Mouse (Mus musculus): ENCODE measurements around the gene Cyp2d10. TPM values are rescaled to one million over a fixed set of nuclear protein-coding genes. Genes with fewer than 3 reads are reported as not detected.
"Not testable (repeated sequence)": the region's sequence is repeated elsewhere in the genome, so short reads cannot be mapped to it uniquely, and the experiment has no call there.

Gene Cyp2d10
- polyA plus RNA-seq, 1 experiment from 2014 or later: 0.40 TPM

- Histone ChIP-seq H3K36me3 (ENCODE audit: control insufficient read depth, insufficient read depth, low read length) (no peaks in the 10 kb centered on the region), H3K27me3 (ENCODE audit: control insufficient read depth, insufficient read depth, low read length) (no peaks in the 10 kb centered on the region), H3K9ac (ENCODE audit: low read depth, low read length) (no peak overlapping the region), H3K4me2 (no peak overlapping the region), H3K27ac (ENCODE audit: low read depth, low read length) (no peak overlapping the region), H3K9me3 (replicated peaks; ENCODE audit: control insufficient read depth, low read length) (no peaks in the 10 kb centered on the region), H3K4me3 (ENCODE audit: low read depth, low read length) (no peak overlapping the region), H3K4me1 (ENCODE audit: control insufficient read depth, insufficient read depth, low read length) (peaks cover 8% of the 10 kb centered on the region)
- WGBS (ENCODE audit: insufficient replicate concordance): 88% methylated on average over 9 of the region's 9 CpGs
- no peak for ATAC-seq (replicated peaks; ENCODE audit: insufficient number of reproducible peaks, low FRiP score, low TSS enrichment)
Observed at GRCm38 (mm10) chr15:82375855-82376254, 31.1 kb downstream of the Cyp2d10 start.

GRCm38 (mm10) chr15:82374437-82374836, 32.6 kb downstream of the Cyp2d10 start:
- H3K9ac ChIP-seq (ENCODE audit: low read depth, low read length): no peak overlapping the region
- H3K4me2 ChIP-seq: no peak overlapping the region
- H3K9me3 ChIP-seq (replicated peaks; ENCODE audit: control insufficient read depth, low read length): no peaks in the 10 kb centered on the region
- H3K27me3 ChIP-seq (ENCODE audit: control insufficient read depth, insufficient read depth, low read length): no peaks in the 10 kb centered on the region
- peaks cover 1% of the 10 kb centered on the region; the same call in 1 of the 2 replicates for H3K4me1 ChIP-seq (ENCODE audit: control insufficient read depth, insufficient read depth, low read length)
- no peak for ATAC-seq (replicated peaks; ENCODE audit: insufficient number of reproducible peaks, low FRiP score, low TSS enrichment)
- H3K4me3 ChIP-seq (ENCODE audit: low read depth, low read length): no peak overlapping the region
- H3K36me3 ChIP-seq (ENCODE audit: control insufficient read depth, insufficient read depth, low read length): no peaks in the 10 kb centered on the region
- 81% methylated on average over 5 of the region's 5 CpGs for WGBS (ENCODE audit: insufficient replicate concordance)
- no peak overlapping the region for H3K27ac ChIP-seq (ENCODE audit: low read depth, low read length)

- no peaks in the 10 kb centered on the region for H3K36me3 ChIP-seq (ENCODE audit: control insufficient read depth, insufficient read depth, low read length)
- no peak overlapping the region for H3K27ac ChIP-seq (ENCODE audit: low read depth, low read length)
- H3K4me3 ChIP-seq (ENCODE audit: low read depth, low read length): no peak overlapping the region
- H3K4me1 ChIP-seq (ENCODE audit: control insufficient read depth, insufficient read depth, low read length): no peaks in the 10 kb centered on the region
- H3K4me2 ChIP-seq: no peak overlapping the region
- H3K9me3 ChIP-seq (replicated peaks; ENCODE audit: control insufficient read depth, low read length): no peaks in the 10 kb centered on the region
- no peaks in the 10 kb centered on the region for H3K27me3 ChIP-seq (ENCODE audit: control insufficient read depth, insufficient read depth, low read length)
- ATAC-seq (replicated peaks; ENCODE audit: insufficient number of reproducible peaks, low FRiP score, low TSS enrichment): no peak
- no peak overlapping the region for H3K9ac ChIP-seq (ENCODE audit: low read depth, low read length)
- 84% methylated on average over 5 of the region's 5 CpGs for WGBS (ENCODE audit: insufficient replicate concordance)
Observed at GRCm38 (mm10) chr15:82372991-82373390, 34.0 kb downstream of the Cyp2d10 start.

DNA sequence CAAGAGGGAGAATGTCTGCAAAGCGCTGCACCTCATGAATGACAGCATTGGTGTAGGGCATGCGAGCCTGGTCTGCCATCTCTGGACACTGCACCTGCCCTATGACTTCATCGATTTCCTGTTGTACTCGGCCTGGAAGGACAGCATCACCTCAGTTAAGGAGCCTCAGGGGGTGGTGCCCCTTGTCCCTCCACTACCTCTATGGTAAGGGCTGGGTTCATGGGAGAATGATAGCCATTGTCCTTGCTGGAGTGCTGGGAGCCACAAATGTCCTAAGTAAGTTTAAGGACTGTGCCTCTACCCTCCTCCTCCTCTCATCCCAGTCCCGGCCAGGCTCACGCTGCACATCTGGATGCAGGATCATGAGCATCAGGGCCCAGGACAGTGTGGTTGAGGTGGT, 34.5 kb downstream of the Cyp2d10 start:
- no peak overlapping the region for H3K27ac ChIP-seq (ENCODE audit: low read depth, low read length)
- 82% methylated on average over 6 of the region's 6 CpGs for WGBS (ENCODE audit: insufficient replicate concordance)

DNA sequence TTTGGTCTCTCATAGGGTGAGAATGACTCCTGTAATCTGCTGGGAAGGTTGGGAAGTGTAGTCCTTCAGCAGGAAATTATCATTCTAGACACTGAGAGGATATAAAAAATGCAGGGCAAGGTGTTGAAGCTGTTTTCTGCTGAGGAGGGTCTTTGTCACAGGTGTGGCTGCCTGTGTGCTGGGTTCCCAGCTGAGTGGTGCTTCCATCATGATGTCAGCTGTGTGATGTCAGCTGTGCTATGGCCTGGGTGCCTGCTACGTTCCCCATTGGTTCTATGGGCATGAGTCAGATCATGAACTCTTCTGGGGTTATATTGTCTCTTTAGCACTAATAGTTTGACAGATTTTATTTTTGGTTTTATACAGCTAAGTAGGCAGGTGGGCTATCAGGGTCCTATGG, 38.1 kb downstream of the Cyp2d10 start:
- no peak overlapping the region for H3K27ac ChIP-seq (ENCODE audit: low read depth, low read length)
- 68% methylated on average over 1 of the region's 1 CpGs for WGBS (ENCODE audit: insufficient replicate concordance)
- H3K27me3 ChIP-seq (ENCODE audit: control insufficient read depth, insufficient read depth, low read length): no peaks in the 10 kb centered on the region
- no peaks in the 10 kb centered on the region for H3K9me3 ChIP-seq (replicated peaks; ENCODE audit: control insufficient read depth, low read length)
- ATAC-seq (replicated peaks; ENCODE audit: insufficient number of reproducible peaks, low FRiP score, low TSS enrichment): no peak
- H3K4me3 ChIP-seq (ENCODE audit: low read depth, low read length): no peak overlapping the region
- H3K36me3 ChIP-seq (ENCODE audit: control insufficient read depth, insufficient read depth, low read length): no peaks in the 10 kb centered on the region
- H3K4me1 ChIP-seq (ENCODE audit: control insufficient read depth, insufficient read depth, low read length): no peaks in the 10 kb centered on the region
- no peak overlapping the region for H3K9ac ChIP-seq (ENCODE audit: low read depth, low read length)
- no peak overlapping the region for H3K4me2 ChIP-seq

More for the DNA sequence above, 34.5 kb downstream of the Cyp2d10 start:
- Histone ChIP-seq H3K9ac (ENCODE audit: low read depth, low read length) (no peak overlapping the region), H3K4me3 (ENCODE audit: low read depth, low read length) (no peak overlapping the region), H3K4me1 (ENCODE audit: control insufficient read depth, insufficient read depth, low read length) (no peaks in the 10 kb centered on the region), H3K27me3 (ENCODE audit: control insufficient read depth, insufficient read depth, low read length) (no peaks in the 10 kb centered on the region), H3K36me3 (ENCODE audit: control insufficient read depth, insufficient read depth, low read length) (no peaks in the 10 kb centered on the region), H3K9me3 (replicated peaks; ENCODE audit: control insufficient read depth, low read length) (no peaks in the 10 kb centered on the region), H3K4me2 (no peak overlapping the region)
- no peak for ATAC-seq (replicated peaks; ENCODE audit: insufficient number of reproducible peaks, low FRiP score, low TSS enrichment)

- Histone ChIP-seq H3K4me1 (ENCODE audit: control insufficient read depth, insufficient read depth, low read length) (no peaks in the 10 kb centered on the region), H3K9me3 (replicated peaks; ENCODE audit: control insufficient read depth, low read length) (no peaks in the 10 kb centered on the region), H3K9ac (ENCODE audit: low read depth, low read length) (no peak overlapping the region), H3K27me3 (ENCODE audit: control insufficient read depth, insufficient read depth, low read length) (no peaks in the 10 kb centered on the region), H3K36me3 (ENCODE audit: control insufficient read depth, insufficient read depth, low read length) (no peaks in the 10 kb centered on the region), H3K4me3 (ENCODE audit: low read depth, low read length) (no peak overlapping the region), H3K27ac (ENCODE audit: low read depth, low read length) (no peak overlapping the region), H3K4me2 (no peak overlapping the region)
- ATAC-seq (replicated peaks; ENCODE audit: insufficient number of reproducible peaks, low FRiP score, low TSS enrichment): no peak
- 76% methylated on average over 4 of the region's 4 CpGs for WGBS (ENCODE audit: insufficient replicate concordance)
Observed at GRCm38 (mm10) chr15:82368146-82368545, 38.8 kb downstream of the Cyp2d10 start.

- not testable (repeated sequence) for H3K27me3 ChIP-seq (ENCODE audit: control insufficient read depth, insufficient read depth, low read length); H3K9ac ChIP-seq (ENCODE audit: low read depth, low read length); H3K36me3 ChIP-seq (ENCODE audit: control insufficient read depth, insufficient read depth, low read length); H3K27ac ChIP-seq (ENCODE audit: low read depth, low read length); H3K9me3 ChIP-seq (replicated peaks; ENCODE audit: control insufficient read depth, low read length); H3K4me3 ChIP-seq (ENCODE audit: low read depth, low read length); H3K4me2 ChIP-seq; ATAC-seq (replicated peaks; ENCODE audit: insufficient number of reproducible peaks, low FRiP score, low TSS enrichment); H3K4me1 ChIP-seq (ENCODE audit: control insufficient read depth, insufficient read depth, low read length)
- WGBS (ENCODE audit: insufficient replicate concordance): 13% methylated on average over 6 of the region's 9 CpGs
Observed at GRCm38 (mm10) chr15:82364561-82364960, 42.4 kb downstream of the Cyp2d10 start.

DNA sequence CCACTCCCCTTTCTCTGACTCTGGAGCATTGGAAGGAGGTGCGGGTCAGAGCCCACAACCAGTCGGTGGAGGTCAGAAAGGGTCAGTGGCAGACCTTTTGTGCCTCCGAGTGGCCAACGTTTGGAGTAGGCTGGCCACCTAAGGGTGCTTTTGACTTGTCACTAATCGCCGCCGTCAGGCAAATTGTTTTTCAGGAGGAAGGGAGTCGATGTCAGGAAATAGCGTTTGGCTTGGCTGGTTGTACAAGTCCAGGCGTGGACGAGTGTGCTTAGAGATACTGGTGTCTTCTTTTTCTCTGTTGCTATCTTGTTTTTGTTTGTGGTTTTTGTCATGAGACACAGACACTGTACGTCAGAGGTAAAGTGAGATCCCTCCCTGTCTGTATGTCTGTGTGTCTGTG, 43.2 kb downstream of the Cyp2d10 start:
- H3K4me2 ChIP-seq; H3K36me3 ChIP-seq (ENCODE audit: control insufficient read depth, insufficient read depth, low read length); H3K4me3 ChIP-seq (ENCODE audit: low read depth, low read length); H3K27ac ChIP-seq (ENCODE audit: low read depth, low read length); ATAC-seq (replicated peaks; ENCODE audit: insufficient number of reproducible peaks, low FRiP score, low TSS enrichment); H3K9me3 ChIP-seq (replicated peaks; ENCODE audit: control insufficient read depth, low read length); H3K9ac ChIP-seq (ENCODE audit: low read depth, low read length); H3K4me1 ChIP-seq (ENCODE audit: control insufficient read depth, insufficient read depth, low read length); H3K27me3 ChIP-seq (ENCODE audit: control insufficient read depth, insufficient read depth, low read length): not testable (repeated sequence)
- WGBS (ENCODE audit: insufficient replicate concordance): 60% methylated on average over 7 of the region's 12 CpGs

GRCm38 (mm10) chr15:82362234-82362633, 44.8 kb downstream of the Cyp2d10 start:
- H3K27ac ChIP-seq (ENCODE audit: low read depth, low read length): no peak overlapping the region
- H3K4me1 ChIP-seq (ENCODE audit: control insufficient read depth, insufficient read depth, low read length): peaks cover 9% of the 10 kb centered on the region; the same call in 1 of the 2 replicates
- H3K9me3 ChIP-seq (replicated peaks; ENCODE audit: control insufficient read depth, low read length): no peaks in the 10 kb centered on the region
- no peak overlapping the region for H3K9ac ChIP-seq (ENCODE audit: low read depth, low read length)
- H3K27me3 ChIP-seq (ENCODE audit: control insufficient read depth, insufficient read depth, low read length): no peaks in the 10 kb centered on the region
- H3K4me3 ChIP-seq (ENCODE audit: low read depth, low read length): no peak overlapping the region
- WGBS (ENCODE audit: insufficient replicate concordance): 77% methylated on average over 3 of the region's 4 CpGs
- H3K4me2 ChIP-seq: no peak overlapping the region
- H3K36me3 ChIP-seq (ENCODE audit: control insufficient read depth, insufficient read depth, low read length): no peaks in the 10 kb centered on the region
- no peak for ATAC-seq (replicated peaks; ENCODE audit: insufficient number of reproducible peaks, low FRiP score, low TSS enrichment)
